Mouse (Mus musculus): ENCODE measurements at regions not wholly inside any gene's neighbourhood (a gene's known extent, or its start where the extent isn't known, plus 50 kb on each side); places are given as distances from the start of the nearest gene placed in this dataset.

DNA sequence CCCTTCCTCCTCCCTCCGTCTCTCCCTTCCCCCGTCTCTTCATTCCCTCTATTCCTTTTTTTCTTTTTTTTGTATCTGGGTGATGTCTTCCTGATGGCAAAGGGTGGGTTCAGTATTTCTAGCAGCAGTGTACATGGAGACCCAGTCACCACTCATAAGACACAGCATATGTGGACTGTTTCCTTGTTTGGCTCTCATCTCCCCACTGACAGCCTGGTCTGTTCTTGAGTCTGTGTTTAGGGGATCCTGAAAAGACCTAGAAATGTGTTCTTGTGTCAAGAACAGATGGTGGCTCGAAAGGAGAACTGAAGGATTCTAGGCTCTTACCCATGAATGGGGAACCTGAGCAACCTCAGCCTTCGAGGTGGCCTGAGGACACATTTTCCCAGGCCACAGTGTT lies 124.0 kb upstream of the Clnk start:
- Histone ChIP-seq H3K4me3 (no peak overlapping the region), H3K9me3 (no peaks in the 10 kb centered on the region), H3K9ac (no peak overlapping the region), H3K4me1 (no peaks in the 10 kb centered on the region), H3K27ac (replicated peaks) (no peak overlapping the region), H3K27me3 (replicated peaks) (no peaks in the 10 kb centered on the region), H3K36me3 (no peaks in the 10 kb centered on the region), H3K4me2 (no peak overlapping the region)
- ATAC-seq (ENCODE audit: extremely low read depth, insufficient number of reproducible peaks, low FRiP score, low TSS enrichment): no peak
- 75% methylated on average over 4 of the region's 4 CpGs for WGBS

DNA sequence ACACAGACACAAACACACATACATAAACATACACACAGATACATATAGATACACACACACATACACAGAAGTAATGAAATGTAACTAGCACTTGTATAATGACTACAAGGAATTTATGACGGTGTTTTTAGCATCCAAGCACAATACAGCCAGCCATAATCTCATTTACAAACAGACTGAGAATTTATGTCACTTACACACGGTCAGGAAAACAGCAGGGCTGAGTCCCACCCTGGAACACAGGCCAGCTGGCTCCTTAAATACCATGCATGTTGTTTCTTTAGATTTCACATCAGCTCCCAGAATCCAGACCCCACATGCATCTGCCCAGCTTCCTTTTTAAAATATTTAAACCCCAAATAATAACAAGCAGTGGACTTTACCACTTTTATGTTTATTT lies 123.1 kb upstream of the Clnk start:
- Histone ChIP-seq H3K27ac (replicated peaks) (no peak overlapping the region), H3K9ac (no peak overlapping the region), H3K9me3 (no peaks in the 10 kb centered on the region), H3K4me3 (no peak overlapping the region), H3K4me1 (no peaks in the 10 kb centered on the region), H3K27me3 (replicated peaks) (no peaks in the 10 kb centered on the region), H3K4me2 (no peak overlapping the region), H3K36me3 (no peaks in the 10 kb centered on the region)
- ATAC-seq (ENCODE audit: extremely low read depth, insufficient number of reproducible peaks, low FRiP score, low TSS enrichment): no peak
- WGBS: 41% methylated on average over 2 of the region's 2 CpGs

DNA sequence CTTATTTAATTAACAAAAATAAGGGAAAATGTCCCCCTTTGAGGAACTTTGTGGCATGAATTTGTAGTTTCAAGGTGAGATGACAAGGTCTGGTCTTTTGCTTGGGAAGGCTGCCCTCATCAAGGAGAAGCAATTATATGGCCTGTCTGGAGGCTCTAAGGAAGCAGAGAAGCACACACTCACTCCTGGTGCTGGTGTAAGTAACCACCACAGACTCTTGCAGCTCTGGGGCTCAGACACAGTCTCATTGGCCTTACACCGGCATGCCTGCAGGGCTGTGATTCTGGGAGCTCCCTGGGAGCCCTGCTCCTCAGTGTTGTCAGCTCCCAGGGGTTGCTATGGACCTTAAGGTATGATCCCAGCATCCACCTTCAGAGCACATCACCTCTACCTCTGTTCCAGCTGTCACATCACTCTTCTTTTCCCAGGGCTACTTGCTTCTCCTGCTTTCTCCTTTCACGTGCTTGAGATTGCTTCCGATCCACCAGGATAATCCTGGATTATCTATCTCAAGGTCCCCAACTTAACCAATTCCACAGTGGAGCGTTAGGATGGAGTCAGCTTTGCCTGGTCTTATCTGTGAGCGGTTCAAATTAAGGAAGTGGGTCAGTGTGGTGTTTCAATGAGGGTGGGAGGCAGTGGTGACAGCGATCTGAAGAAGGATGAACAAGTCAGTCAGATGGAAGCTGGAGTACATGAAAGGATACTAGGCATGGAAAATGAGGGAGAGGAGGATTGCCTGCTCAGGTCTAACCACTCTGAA lies 96.0 kb upstream of the Clnk start:
- Histone ChIP-seq H3K9ac (no peak overlapping the region), H3K27me3 (replicated peaks) (no peaks in the 10 kb centered on the region), H3K36me3 (no peaks in the 10 kb centered on the region), H3K4me3 (no peak overlapping the region), H3K27ac (replicated peaks) (no peak overlapping the region), H3K4me1 (no peaks in the 10 kb centered on the region), H3K4me2 (no peak overlapping the region), H3K9me3 (no peaks in the 10 kb centered on the region)
- 60% methylated on average over 6 of the region's 6 CpGs for WGBS
- no peak for ATAC-seq (ENCODE audit: extremely low read depth, insufficient number of reproducible peaks, low FRiP score, low TSS enrichment)

- H3K4me2 ChIP-seq: no peak overlapping the region
- H3K9ac ChIP-seq: no peak overlapping the region
- WGBS: 68% methylated on average over 4 of the region's 4 CpGs
- H3K36me3 ChIP-seq: no peaks in the 10 kb centered on the region
- ATAC-seq (ENCODE audit: extremely low read depth, insufficient number of reproducible peaks, low FRiP score, low TSS enrichment): no peak
- no peaks in the 10 kb centered on the region for H3K27me3 ChIP-seq (replicated peaks)
- no peak overlapping the region for H3K4me3 ChIP-seq
- no peaks in the 10 kb centered on the region for H3K4me1 ChIP-seq
- H3K9me3 ChIP-seq: no peaks in the 10 kb centered on the region
- H3K27ac ChIP-seq (replicated peaks): no peak overlapping the region
These were observed 93.9 kb upstream of the Clnk start for GRCm38 (mm10) chr5:38970497-38970896.

DNA sequence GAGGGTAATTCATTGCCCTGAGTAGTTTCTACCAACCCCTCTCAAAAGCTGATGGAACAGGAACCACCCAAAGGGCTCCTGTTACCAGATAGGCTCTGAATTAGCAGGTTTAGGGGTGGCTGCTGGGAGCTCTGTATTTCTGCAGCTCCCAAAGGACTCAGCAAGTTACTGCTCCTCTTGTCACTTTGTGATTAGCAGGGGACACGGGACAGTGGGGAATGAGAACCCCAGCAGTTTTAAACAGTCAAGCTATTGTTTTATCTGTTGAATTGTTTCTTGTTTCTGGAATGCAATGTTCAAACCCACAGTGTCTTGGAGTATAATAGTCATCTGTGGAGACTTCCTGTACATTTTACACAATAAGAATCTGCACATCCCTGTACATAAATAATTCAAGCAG lies 90.4 kb upstream of the Clnk start:
- Histone ChIP-seq H3K4me1 (no peaks in the 10 kb centered on the region), H3K4me2 (no peak overlapping the region), H3K27ac (replicated peaks) (no peak overlapping the region), H3K27me3 (replicated peaks) (no peaks in the 10 kb centered on the region), H3K9me3 (no peaks in the 10 kb centered on the region), H3K36me3 (no peaks in the 10 kb centered on the region), H3K9ac (no peak overlapping the region), H3K4me3 (no peak overlapping the region)
- ATAC-seq (ENCODE audit: extremely low read depth, insufficient number of reproducible peaks, low FRiP score, low TSS enrichment): no peak
- 36% methylated on average over 1 of the region's 1 CpGs for WGBS

- no peak overlapping the region for H3K9ac ChIP-seq
- ATAC-seq (ENCODE audit: extremely low read depth, insufficient number of reproducible peaks, low FRiP score, low TSS enrichment): no peak
These were observed 87.8 kb upstream of the Clnk start for GRCm38 (mm10) chr5:38964445-38964844.

DNA sequence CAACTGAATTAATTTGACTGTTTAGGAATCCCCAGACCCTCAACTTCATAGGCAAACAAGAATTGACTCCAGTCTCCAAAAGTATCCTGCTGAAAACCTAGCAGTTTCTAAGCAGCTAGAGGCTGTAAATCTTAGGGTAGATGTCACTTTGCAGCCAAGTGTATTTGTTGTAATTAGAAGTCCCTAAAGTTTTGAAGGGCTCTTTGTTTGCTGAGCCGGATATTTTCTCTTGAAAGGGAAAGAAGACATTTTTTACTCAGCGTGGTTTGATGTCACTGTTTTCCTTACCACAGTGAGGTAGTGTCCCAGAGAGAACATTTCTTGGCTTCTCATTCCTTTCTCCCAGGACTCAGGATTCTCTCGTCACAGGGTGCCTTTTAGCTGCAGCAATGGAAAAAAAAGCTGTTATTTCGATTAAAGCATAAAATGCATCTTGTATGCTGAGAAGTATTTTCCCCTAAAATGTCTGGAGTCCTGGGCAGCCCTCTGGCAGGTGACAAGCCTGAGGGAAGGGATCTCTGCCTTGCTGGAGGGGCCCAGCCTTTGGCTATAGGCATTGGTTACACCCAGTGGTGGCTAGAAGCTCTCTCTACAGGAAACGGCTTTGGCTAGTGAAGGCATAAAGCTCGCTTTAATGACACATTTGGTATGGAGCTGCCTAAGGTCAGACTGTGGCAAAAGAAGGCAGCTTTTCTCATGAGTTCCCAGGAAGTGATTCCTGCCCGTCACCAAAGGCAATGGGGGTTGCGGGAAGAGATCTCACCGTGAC lies 74.1 kb upstream of the Clnk start:
- WGBS: 69% methylated on average over 9 of the region's 9 CpGs
- Histone ChIP-seq H3K9ac (no peak overlapping the region), H3K27ac (replicated peaks) (no peak overlapping the region), H3K4me3 (no peak overlapping the region), H3K27me3 (replicated peaks) (no peaks in the 10 kb centered on the region), H3K4me1 (no peaks in the 10 kb centered on the region), H3K9me3 (no peaks in the 10 kb centered on the region), H3K36me3 (no peaks in the 10 kb centered on the region), H3K4me2 (no peak overlapping the region)
- ATAC-seq (ENCODE audit: extremely low read depth, insufficient number of reproducible peaks, low FRiP score, low TSS enrichment): no peak

More at GRCm38 (mm10) chr5:38964445-38964844, 87.8 kb upstream of the Clnk start:
- Histone ChIP-seq H3K4me2 (no peak overlapping the region), H3K4me3 (no peak overlapping the region), H3K27me3 (replicated peaks) (no peaks in the 10 kb centered on the region), H3K36me3 (no peaks in the 10 kb centered on the region), H3K4me1 (no peaks in the 10 kb centered on the region), H3K27ac (replicated peaks) (no peak overlapping the region), H3K9me3 (no peaks in the 10 kb centered on the region)

- H3K27me3 ChIP-seq (replicated peaks): no peaks in the 10 kb centered on the region
- no peaks in the 10 kb centered on the region for H3K4me1 ChIP-seq
- no peak overlapping the region for H3K4me3 ChIP-seq
- ATAC-seq (ENCODE audit: extremely low read depth, insufficient number of reproducible peaks, low FRiP score, low TSS enrichment): no peak
- no peak overlapping the region for H3K9ac ChIP-seq
- H3K27ac ChIP-seq (replicated peaks): no peak overlapping the region
- 65% methylated on average over 5 of the region's 5 CpGs for WGBS
- H3K4me2 ChIP-seq: no peak overlapping the region
- no peaks in the 10 kb centered on the region for H3K36me3 ChIP-seq
- no peaks in the 10 kb centered on the region for H3K9me3 ChIP-seq
These were observed 69.5 kb upstream of the Clnk start for GRCm38 (mm10) chr5:38945903-38946686.

DNA sequence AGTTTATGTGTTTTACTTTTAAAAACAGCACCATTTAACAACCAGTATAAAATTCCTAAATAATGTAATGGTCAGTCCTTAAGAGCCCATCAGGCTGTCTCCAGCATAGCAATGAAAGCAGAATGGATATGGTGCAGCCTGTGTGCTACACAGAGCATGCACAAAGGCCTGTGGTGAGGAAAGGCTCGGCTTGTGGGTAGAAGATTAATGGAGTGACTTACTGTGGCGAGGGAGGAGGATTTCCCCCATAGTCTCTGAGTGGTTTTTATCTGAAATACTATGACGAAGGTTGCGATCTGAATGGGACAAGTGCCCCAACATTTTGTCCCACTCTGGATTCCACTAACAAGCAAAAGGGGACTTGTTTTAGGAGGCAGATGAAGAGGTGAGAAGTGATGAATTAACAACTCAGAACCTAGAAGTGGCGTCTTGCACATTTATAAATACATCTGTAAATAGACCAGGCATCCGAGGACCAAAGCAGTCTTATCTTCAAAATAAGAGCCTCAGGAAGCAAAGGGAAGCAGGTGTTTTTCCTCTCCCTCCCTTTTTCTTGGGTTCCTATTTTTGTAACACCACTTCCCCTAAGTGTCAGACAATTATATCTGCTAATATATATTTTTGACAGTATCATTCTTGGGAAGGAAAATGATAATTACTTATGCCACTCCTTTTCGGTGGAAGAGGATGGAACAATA lies 55.9 kb upstream of the Clnk start:
- Histone ChIP-seq H3K9ac (no peak overlapping the region), H3K27ac (replicated peaks) (no peak overlapping the region), H3K4me2 (no peak overlapping the region), H3K4me1 (no peaks in the 10 kb centered on the region), H3K36me3 (no peaks in the 10 kb centered on the region), H3K4me3 (no peak overlapping the region), H3K9me3 (no peaks in the 10 kb centered on the region), H3K27me3 (replicated peaks) (no peaks in the 10 kb centered on the region)
- no peak for ATAC-seq (ENCODE audit: extremely low read depth, insufficient number of reproducible peaks, low FRiP score, low TSS enrichment)
- WGBS: 35% methylated on average over 7 of the region's 7 CpGs

DNA sequence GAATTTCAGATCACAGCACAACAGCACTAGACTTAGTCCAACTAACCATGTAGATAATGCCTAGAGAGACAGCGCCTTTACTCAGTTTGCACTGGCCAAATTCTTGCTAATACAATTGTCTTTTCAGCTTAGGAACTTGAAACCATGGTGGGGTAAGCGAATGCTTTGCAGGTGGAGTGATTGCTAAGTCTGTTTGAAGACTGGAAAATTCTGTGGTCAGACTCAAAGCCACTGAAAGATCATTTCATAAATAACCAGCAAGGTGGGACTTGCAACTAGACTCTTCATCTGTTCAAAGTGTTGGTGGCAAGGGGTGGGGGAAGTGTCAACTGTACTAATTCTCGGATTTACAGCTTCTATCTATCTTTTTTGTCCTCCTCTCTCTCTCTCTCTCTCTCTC lies 50.4 kb upstream of the Clnk start:
- no peaks in the 10 kb centered on the region for H3K36me3 ChIP-seq
- no peak for ATAC-seq (ENCODE audit: extremely low read depth, insufficient number of reproducible peaks, low FRiP score, low TSS enrichment)
- no peaks in the 10 kb centered on the region for H3K9me3 ChIP-seq
- no peaks in the 10 kb centered on the region for H3K27me3 ChIP-seq (replicated peaks)
- no peak overlapping the region for H3K4me3 ChIP-seq
- H3K9ac ChIP-seq: no peak overlapping the region
- H3K27ac ChIP-seq (replicated peaks): no peak overlapping the region
- 78% methylated on average over 3 of the region's 3 CpGs for WGBS
- no peak overlapping the region for H3K4me2 ChIP-seq
- no peaks in the 10 kb centered on the region for H3K4me1 ChIP-seq

Measured in heart, embryonic 13.5 days (tissue).